Mouse (Mus musculus) layer of hippocampus, adult 9-11 months (tissue): ENCODE measurements around the gene Zfp781.
"Not testable (repeated sequence)": the region's sequence is repeated elsewhere in the genome, so short reads cannot be mapped to it uniquely, and the experiment has no call there.

Experiments used
- DNase-seq: peaks from one replicate; pipeline ENCODE4 v3.0.0; 2022

Zfp781 gene

GRCm38 (mm10) chr10:81929842-81930743, at the start of gene Zfp781:
Gene Zfp781 (minus strand): TSS chr10:81930480.
- not testable (repeated sequence) for DNase-seq

- peak; percentile 1 for DNase-seq
Observed at GRCm38 (mm10) chr10:81978365-81979003, 48.2 kb upstream of the Zfp781 start.

- DNase-seq, result not testable (repeated sequence)
Observed at GRCm38 (mm10) chr10:81930744-81931118, 451 bp upstream of the Zfp781 start.

GRCm38 (mm10) chr10:81863409-81864407, 66.6 kb downstream of the Zfp781 start, which contains the start of gene Gm32687:
Gene Gm32687 (plus strand): TSS chr10:81863934.
- DNase-seq, result peak; percentile 1
